Mouse (Mus musculus) midbrain, embryonic 13.5 days (tissue): Measurements from ENCODE around the gene Plpp4. TPM values are rescaled to one million over a fixed set of nuclear protein-coding genes. Genes with fewer than 3 reads are reported as not detected.

Experiments
- ATAC-seq: fragments of 200-750 bp; cut with Nextera tagmentation; 2 replicates; pipeline ENCODE4 v1.8.0; 2017; ENCODE audit warnings: mild to moderate bottlenecking, moderate TSS enrichment, moderate library complexity
- H3K27ac ChIP-seq: fragments of 300-500 bp; sonication (generic); 2 replicates; pipeline ENCODE4 v1.5.1; 2015; ENCODE audit warnings: inconsistent platforms, mild to moderate bottlenecking, moderate library complexity
- H3K27me3 ChIP-seq: fragments of 300-500 bp; sonication (generic); 2 replicates; pipeline ENCODE4 v1.6.1; 2015; ENCODE audit warnings: mild to moderate bottlenecking, inconsistent platforms
- H3K36me3 ChIP-seq: fragments of 300-500 bp; sonication (generic); 2 replicates; pipeline ENCODE4 v1.6.1; 2015; ENCODE audit warnings: mild to moderate bottlenecking, inconsistent platforms
- H3K4me1 ChIP-seq: fragments of 300-500 bp; sonication (generic); replicated peaks from 2 replicates; pipeline ENCODE4 v1.6.1; 2015; ENCODE audit warnings: inconsistent platforms
- H3K4me2 ChIP-seq: fragments of 300-500 bp; sonication (generic); replicated peaks from 2 replicates; pipeline ENCODE4 v1.6.1; 2015; ENCODE audit warnings: moderate library complexity, mild to moderate bottlenecking, inconsistent platforms
- H3K4me3 ChIP-seq: fragments of 300-500 bp; sonication (generic); replicated peaks from 2 replicates; pipeline ENCODE4 v1.5.1; 2015; ENCODE audit warnings: mild to moderate bottlenecking, inconsistent platforms
- H3K9ac ChIP-seq: fragments of 300-500 bp; sonication (generic); replicated peaks from 2 replicates; pipeline ENCODE4 v1.6.1; 2015; ENCODE audit warnings: mild to moderate bottlenecking, inconsistent platforms
- H3K9me3 ChIP-seq: fragments of 300-500 bp; sonication (generic); 2 replicates; pipeline ENCODE4 v1.6.1; 2016; ENCODE audit warnings: mild to moderate bottlenecking, inconsistent platforms
- WGBS: fragments of 180-500 bp; shearing (Covaris S2); methylation state at CpG from one replicate; pipeline ENCODE4 v1.1.7; 2015; 5-methylcytosine and 5-hydroxymethylcytosine counted together
- polyA plus RNA-seq: library from polyadenylated mRNA; unstranded; fragments of >200 nt; fragmentation: Nextera tagmentation; extraction: Ambion mirVana; gene quantifications from 2 replicates; pipeline ENCODE4 v1.2.1, GENCODE M21; 2015

The Plpp4 gene
- polyA plus RNA-seq, 1 experiment from 2014 or later: 6.2 TPM

DNA sequence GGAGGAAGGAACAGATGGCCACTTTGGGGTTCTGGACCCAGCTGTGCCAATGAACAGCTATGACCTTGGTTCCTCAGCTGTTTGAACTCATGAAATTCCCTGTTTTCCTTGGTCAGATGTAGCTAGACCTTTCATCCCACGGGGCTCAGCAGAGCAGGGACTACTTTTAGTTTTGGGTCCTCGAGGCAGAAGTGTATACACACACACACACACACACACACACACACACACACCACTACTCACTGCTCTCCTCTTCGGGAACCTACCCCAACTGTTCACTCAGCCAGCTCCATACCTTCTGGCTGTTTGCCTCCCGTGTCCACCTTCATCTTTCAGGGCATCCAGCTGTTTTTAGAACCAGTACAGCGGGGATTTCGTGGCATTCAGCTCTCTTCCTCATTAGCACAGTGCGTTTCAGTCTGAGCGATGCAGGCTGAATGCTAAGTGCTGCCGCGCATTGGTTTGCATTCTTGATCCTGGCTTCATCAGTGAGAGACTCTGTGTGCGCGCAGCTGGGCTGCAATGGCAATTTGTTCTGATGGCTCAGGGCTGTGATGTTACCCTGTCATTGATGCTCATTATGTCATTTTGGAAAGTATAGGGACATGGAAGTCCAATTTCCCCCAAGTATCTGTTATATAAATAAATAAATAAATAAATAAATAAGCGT lies 146.0 kb downstream of the Plpp4 start:
- Histone ChIP-seq H3K4me1 (peaks cover 46% of the 10 kb centered on the region), H3K27me3 (peaks cover 3% of the 10 kb centered on the region; the same call in 1 of the 2 replicates), H3K27ac (peak overlapping the region; percentile 77), H3K36me3 (no peaks in the 10 kb centered on the region), H3K4me2 (0 out of 2 replicates have a peak overlapping the region, but pooled peaks have one; percentile 12), H3K9ac (no peak overlapping the region), H3K4me3 (no peak overlapping the region), H3K9me3 (no peaks in the 10 kb centered on the region)
- WGBS: 36% methylated on average over 13 of the region's 13 CpGs
- peak; percentile 89 for ATAC-seq

DNA sequence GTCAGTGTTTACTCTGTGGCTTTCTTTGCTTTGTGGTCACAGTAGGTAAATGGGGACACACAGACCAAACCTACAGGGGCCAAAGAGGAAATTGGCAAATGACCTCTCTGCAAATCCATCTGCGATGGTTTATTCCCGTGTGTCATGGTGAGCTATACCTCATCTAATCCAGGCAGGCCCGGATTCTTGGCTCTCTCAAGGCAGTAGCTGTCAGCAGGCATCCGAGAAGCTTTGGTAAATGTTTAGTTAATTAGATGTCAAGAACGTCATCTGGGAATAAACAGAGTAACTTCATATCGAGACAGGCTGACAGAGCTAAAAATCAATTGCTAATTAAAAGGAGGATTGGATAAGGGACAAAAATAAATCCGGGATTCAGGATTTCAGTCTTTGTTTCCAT lies 149.2 kb downstream of the Plpp4 start:
- Histone ChIP-seq H3K36me3 (no peaks in the 10 kb centered on the region), H3K9ac (no peak overlapping the region), H3K27me3 (peaks cover 9% of the 10 kb centered on the region; the same call in 1 of the 2 replicates), H3K4me1 (peaks cover 77% of the 10 kb centered on the region), H3K27ac (no peak overlapping the region), H3K4me2 (no peak overlapping the region), H3K9me3 (no peaks in the 10 kb centered on the region), H3K4me3 (no peak overlapping the region)
- 45% methylated on average over 7 of the region's 7 CpGs for WGBS
- no peak for ATAC-seq

- Histone ChIP-seq H3K4me3 (no peak overlapping the region), H3K9ac (no peak overlapping the region), H3K27me3 (0 out of 2 replicates have a peak, but pooled peaks cover 5% of the 10 kb centered on the region), H3K27ac (no peak overlapping the region), H3K9me3 (0 out of 2 replicates have a peak, but pooled peaks cover 4% of the 10 kb centered on the region), H3K4me2 (no peak overlapping the region), H3K36me3 (no peaks in the 10 kb centered on the region), H3K4me1 (peaks cover 42% of the 10 kb centered on the region)
- no peak for ATAC-seq
- WGBS: 35% methylated on average over 2 of the region's 2 CpGs
Measured at GRCm38 (mm10) chr7:129412695-129413094, 155.9 kb downstream of the Plpp4 start.

DNA sequence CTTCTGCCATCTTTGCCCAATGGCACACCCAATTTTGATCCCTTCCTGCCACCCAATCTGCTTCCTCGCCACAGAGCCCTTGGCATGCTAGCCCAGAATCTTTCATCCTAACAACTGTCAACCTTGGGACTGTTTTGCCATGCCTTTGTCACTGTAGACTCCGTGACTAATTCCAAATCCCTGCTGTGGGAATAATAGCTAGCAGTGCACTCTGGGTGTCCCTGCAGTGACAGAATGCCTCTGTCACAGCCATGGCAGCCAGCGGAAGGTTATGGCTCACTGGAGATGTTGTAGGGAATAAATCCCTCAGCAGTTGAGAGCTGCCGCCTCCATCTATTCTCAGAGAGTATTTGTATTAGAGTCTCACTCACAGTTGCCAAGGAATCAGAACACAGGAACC lies 158.3 kb downstream of the Plpp4 start:
- H3K9me3 ChIP-seq: 0 out of 2 replicates have a peak, but pooled peaks cover 4% of the 10 kb centered on the region
- peak overlapping the region; percentile 60 for H3K27ac ChIP-seq
- peak; percentile 81 for ATAC-seq
- H3K36me3 ChIP-seq: no peaks in the 10 kb centered on the region
- no peak overlapping the region for H3K9ac ChIP-seq
- H3K4me2 ChIP-seq: no peak overlapping the region
- WGBS: 19% methylated on average over 4 of the region's 4 CpGs
- H3K27me3 ChIP-seq: no peaks in the 10 kb centered on the region
- H3K4me3 ChIP-seq: no peak overlapping the region
- H3K4me1 ChIP-seq: peaks cover 18% of the 10 kb centered on the region

GRCm38 (mm10) chr7:129421181-129421580 lies 164.3 kb downstream of the Plpp4 start:
- H3K27ac ChIP-seq: no peak overlapping the region

GRCm38 (mm10) chr7:129425554-129425953 lies 168.7 kb downstream of the Plpp4 start:
- Histone ChIP-seq H3K9ac (no peak overlapping the region), H3K36me3 (no peaks in the 10 kb centered on the region), H3K4me1 (no peaks in the 10 kb centered on the region), H3K4me3 (no peak overlapping the region), H3K27ac (no peak overlapping the region), H3K4me2 (no peak overlapping the region), H3K27me3 (no peaks in the 10 kb centered on the region), H3K9me3 (no peaks in the 10 kb centered on the region)
- WGBS: 36% methylated on average over 2 of the region's 2 CpGs
- no peak for ATAC-seq

More at GRCm38 (mm10) chr7:129421181-129421580, 164.3 kb downstream of the Plpp4 start:
- Histone ChIP-seq H3K9ac (no peak overlapping the region), H3K27me3 (no peaks in the 10 kb centered on the region), H3K9me3 (no peaks in the 10 kb centered on the region), H3K4me3 (no peak overlapping the region), H3K4me1 (no peaks in the 10 kb centered on the region), H3K36me3 (no peaks in the 10 kb centered on the region), H3K4me2 (no peak overlapping the region)
- 67% methylated on average over 1 of the region's 1 CpGs for WGBS
- no peak for ATAC-seq

DNA sequence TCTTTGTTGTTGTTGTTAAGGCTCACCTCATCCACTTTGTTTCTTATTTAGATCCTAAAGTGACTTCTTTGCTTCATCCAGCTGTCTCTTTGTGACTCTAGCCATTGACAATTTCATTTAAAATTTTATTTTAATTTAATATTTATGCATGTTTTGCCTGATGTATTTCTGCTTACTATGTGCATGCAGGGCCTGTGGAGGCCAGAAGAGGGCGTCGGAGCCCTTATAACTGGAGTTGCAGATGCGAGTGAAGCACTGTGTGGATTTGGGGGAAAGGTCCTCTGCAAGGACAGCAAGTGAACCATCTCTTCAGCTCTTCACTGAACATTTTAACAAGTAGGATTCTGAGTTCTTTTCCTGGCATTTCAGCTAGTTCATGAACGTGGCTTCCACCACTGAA lies 172.0 kb downstream of the Plpp4 start:
- Histone ChIP-seq H3K9ac (no peak overlapping the region), H3K27ac (no peak overlapping the region), H3K4me3 (no peak overlapping the region), H3K36me3 (no peaks in the 10 kb centered on the region), H3K4me1 (no peaks in the 10 kb centered on the region), H3K4me2 (no peak overlapping the region), H3K9me3 (no peaks in the 10 kb centered on the region), H3K27me3 (no peaks in the 10 kb centered on the region)
- 48% methylated on average over 4 of the region's 4 CpGs for WGBS
- no peak for ATAC-seq

DNA sequence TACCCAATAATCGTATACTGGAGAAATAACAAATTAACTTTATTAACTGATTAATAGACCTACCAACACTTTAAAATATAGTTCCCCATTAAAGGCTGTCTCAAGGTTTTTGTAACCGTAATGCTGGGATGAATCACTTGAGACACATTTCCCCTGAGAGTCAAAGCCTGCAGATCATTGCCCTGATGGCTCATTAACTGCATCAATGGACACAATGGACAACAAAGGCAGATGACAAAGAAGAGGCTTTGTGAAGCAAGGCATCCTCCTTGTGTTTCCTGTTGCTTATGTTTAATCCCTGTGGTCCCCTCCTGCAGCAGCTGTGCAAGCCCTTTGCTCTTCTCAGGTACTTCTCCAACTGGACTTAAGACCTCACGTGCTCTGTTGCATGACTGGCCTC lies 173.1 kb downstream of the Plpp4 start:
- WGBS: 31% methylated on average over 3 of the region's 3 CpGs
- no peak for ATAC-seq
- H3K4me3 ChIP-seq: no peak overlapping the region
- H3K9ac ChIP-seq: no peak overlapping the region
- H3K9me3 ChIP-seq: no peaks in the 10 kb centered on the region
- H3K27ac ChIP-seq: no peak overlapping the region
- no peak overlapping the region for H3K4me2 ChIP-seq
- H3K36me3 ChIP-seq: no peaks in the 10 kb centered on the region
- H3K27me3 ChIP-seq: no peaks in the 10 kb centered on the region
- H3K4me1 ChIP-seq: no peaks in the 10 kb centered on the region
